Mouse (Mus musculus): Measurements from ENCODE around the gene A630073D07Rik. TPM values are rescaled to one million over a fixed set of nuclear protein-coding genes. Genes with fewer than 3 reads are reported as not detected.
"Not testable (repeated sequence)": the region's sequence is repeated elsewhere in the genome, so short reads cannot be mapped to it uniquely, and the experiment has no call there.

The A630073D07Rik gene
- not detected for total RNA-seq (2021)
- long read RNA-seq: 0 reads

DNA sequence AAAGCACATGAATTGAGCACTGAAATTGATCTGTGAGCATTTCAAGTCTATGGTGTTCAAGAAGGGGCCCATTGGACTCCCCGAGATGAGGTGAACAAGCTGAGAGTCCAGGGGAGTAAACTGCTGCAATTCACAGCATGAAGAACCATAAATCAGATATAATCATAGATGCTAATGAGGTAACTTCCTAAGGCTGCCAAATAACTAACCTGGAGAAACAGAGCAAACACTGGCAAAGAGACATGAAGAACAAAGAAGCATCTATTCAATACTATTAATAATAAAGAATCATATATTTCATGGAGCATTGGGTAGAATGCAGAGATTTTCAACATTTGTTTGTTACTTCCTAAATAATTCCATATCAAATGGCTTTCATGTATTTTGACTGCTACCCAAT lies at the start of gene A630073D07Rik:
A630073D07Rik (minus strand) TSS at position 101 of the 400 bp plus-strand sequence.
- no peak for DNase-seq (ENCODE audit: low spot score in 2 of 2)

DNA sequence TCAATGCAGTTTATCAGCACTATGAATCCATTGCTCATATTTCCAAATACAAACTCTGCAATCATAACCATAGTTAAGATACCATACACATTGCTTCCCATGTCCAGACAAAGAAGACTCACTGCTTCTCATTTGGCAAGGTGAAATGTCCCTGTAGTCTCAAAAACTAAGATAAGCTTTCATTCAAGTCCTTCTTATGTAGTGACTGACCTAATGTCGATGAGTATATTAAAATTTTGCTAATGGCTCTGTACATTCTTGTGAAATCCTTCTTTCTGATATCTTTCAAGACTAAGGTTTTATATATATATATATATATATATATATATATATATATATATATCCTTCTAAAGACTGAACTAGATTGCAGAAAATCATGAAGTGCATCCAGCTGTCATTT lies 49.6 kb upstream of the A630073D07Rik start, which contains the start of gene Tas2r121:
Tas2r121 (minus strand) TSS at position 101 of the 400 bp plus-strand sequence.
- no peak for DNase-seq (ENCODE audit: low spot score in 2 of 2)

DNA sequence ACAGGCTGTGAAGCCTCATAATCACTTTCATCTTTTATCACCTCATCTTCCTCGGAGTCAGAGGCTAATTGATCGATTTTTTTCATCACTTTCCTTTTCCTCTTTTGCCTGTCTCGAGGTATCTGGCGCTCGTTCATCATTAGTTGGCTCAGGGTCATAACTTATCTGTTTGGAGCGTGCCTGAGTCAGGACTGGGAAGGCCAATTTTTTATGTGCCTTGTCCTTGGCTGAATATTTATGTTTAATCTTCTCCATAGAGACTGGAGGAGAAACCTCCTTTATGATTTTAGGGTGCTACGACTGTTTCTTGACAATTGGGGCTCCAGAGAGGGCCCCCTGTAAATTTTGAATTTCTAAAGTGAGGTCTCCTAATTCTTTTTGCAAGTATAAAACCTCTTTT lies 40.3 kb upstream of the A630073D07Rik start:
- not testable (repeated sequence) for DNase-seq (ENCODE audit: low spot score in 2 of 2)

DNA sequence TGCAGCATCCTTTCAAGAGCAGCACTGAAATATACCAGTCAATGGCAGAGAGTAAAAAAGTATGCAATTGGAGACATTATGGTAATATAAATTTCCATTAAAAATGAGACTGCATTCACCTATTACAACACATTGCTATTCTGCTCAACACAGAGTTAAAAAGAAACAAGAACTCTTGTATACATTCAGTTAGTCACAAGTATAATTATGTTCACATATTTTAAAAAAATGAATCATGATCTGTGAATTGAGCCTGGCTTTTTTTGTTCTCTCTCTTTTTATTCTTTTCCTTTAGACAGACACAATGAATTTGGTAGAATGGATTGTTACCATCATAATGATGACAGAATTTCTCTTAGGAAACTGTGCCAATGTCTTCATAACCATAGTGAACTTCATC lies 5.3 kb upstream of the A630073D07Rik start, which contains the start of gene Tas2r120:
Tas2r120 (plus strand) TSS at position 301 of the 400 bp plus-strand sequence.
- no peak for DNase-seq (ENCODE audit: low spot score in 2 of 2)

DNA sequence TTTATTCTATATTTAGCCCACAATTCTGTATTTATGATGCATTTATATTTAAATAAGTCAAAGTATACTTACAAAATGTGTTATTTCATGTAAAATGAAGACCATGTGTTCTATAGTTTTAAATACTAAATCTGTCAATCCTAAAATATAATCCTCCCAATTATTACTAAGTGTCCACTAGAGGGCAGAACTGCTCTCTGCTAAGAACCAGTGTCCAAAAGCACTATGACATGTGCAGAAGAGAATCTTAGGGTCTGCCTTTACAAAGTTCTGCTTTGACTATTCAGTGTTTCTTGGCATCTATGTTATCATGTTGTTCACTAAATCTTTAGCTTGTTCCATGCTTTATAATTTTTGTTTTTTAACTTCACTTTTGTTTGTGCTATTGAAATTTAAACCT lies 1.9 kb downstream of the A630073D07Rik start:
- no peak for DNase-seq (ENCODE audit: low spot score in 2 of 2)

DNA sequence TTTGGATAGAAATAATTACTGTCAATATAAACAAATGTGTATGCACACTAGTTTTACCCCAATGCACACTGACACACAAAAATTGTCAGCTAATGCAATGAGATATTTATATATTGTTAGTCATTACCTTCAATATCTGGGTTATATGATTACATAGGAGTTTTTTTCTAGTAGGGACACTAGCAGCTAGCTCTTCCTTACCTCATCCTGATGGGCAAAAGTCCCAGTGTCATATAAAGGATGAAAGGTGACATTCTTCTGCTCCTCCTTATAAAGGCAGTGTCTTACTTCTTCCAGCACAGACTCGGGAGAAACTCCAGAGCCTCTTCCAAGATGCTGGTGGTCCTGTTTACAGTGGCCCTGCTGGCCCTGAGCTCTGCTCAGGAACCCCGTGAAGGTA lies 55.7 kb downstream of the A630073D07Rik start, which contains the start of gene Prp2:
Prp2 (plus strand) TSS at position 301 of the 400 bp plus-strand sequence.
- DNase-seq (ENCODE audit: low spot score in 2 of 2): not testable (repeated sequence)

Other genes starting within 250 kb of the A630073D07Rik start
- not detected for gene Prh1, start 81.7 kb downstream of the A630073D07Rik start, total RNA-seq (2021)
- not detected for gene Prp2, start 55.6 kb downstream of the A630073D07Rik start, total RNA-seq (2021)
- not detected for gene Tas2r120, start 5.4 kb upstream of the A630073D07Rik start, total RNA-seq (2021)
- not detected for gene Tas2r121, start 49.5 kb upstream of the A630073D07Rik start, total RNA-seq (2021)
- gene Tas2r122, start 60.4 kb upstream of the A630073D07Rik start, total RNA-seq (2021): not detected
- not detected for gene Tas2r115, start 86.5 kb upstream of the A630073D07Rik start, total RNA-seq (2021)
- gene Tas2r124, start 103.2 kb upstream of the A630073D07Rik start, total RNA-seq (2021): not detected
- gene Tas2r102, start 110.6 kb upstream of the A630073D07Rik start, total RNA-seq (2021): not detected
- not detected for gene Tas2r136, start 126.6 kb upstream of the A630073D07Rik start, total RNA-seq (2021)
- not detected for gene Tas2r117, start 151.3 kb upstream of the A630073D07Rik start, total RNA-seq (2021)
- gene Tas2r123, start 195.6 kb upstream of the A630073D07Rik start, total RNA-seq (2021): not detected
- not detected for gene Tas2r116, start 203.9 kb upstream of the A630073D07Rik start, total RNA-seq (2021)
- gene Tas2r110, start 216.5 kb upstream of the A630073D07Rik start, total RNA-seq (2021): not detected
- not detected for gene Tas2r113, start 241.5 kb upstream of the A630073D07Rik start, total RNA-seq (2021)

Data from layer of hippocampus, postnatal 10 days (tissue).